Mouse (Mus musculus) ZHBTc4 (cell line): Measurements from ENCODE around the gene Olfr1020.

Experiments
- DNase-seq: peaks from one replicate; pipeline ENCODE4 v3.0.0-alpha.2; 2011; ENCODE audit warnings: low read depth, low spot score

Olfr1020 gene

DNA sequence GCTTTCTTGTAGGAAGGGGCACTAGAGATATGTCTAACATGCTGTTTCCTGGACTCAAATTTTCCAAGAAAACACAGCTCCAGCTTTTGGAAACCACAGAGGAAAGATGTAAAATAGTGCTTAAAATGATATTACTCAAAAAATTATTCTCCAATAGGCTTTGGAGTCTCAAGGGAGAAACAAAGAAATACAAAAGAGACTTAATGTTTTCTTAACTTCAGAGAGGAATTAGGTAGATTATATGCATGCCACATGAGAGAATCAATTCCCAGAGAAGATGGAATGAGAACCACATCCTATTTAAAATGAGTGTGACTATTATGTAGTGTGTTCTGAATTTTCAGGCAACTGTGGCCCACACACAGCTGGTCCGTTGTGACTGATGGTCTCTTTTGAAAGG is at the start of gene Olfr1020:
Gene Olfr1020 (plus strand): TSS at position 301 of the 400 bp plus-strand sequence.
- DNase-seq, result no peak

DNA sequence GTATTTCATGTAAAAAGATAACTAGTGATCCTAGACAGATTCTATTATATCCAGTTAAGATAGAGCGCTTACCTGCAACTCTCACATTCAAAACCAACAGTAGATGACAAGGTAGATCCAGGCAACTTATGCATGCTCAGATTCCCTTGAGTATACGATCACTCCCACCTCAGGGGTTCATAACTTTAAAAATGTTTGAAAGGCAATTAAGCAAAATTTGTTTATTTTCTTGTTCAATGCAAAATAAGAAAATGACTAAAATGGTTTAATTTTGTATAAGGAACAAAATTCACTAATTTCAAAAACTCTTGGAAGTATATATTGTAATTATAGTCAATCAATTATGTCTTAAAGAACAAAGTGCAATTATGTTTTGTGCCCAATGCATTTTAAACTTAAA is 44.4 kb upstream of the Olfr1020 start, which contains the start of gene Olfr1016:
Gene Olfr1016 (minus strand): TSS at position 101 of the 400 bp plus-strand sequence.
- DNase-seq, result no peak

GRCm38 (mm10) chr2:85804501-85804900 is 42.3 kb upstream of the Olfr1020 start:
- no peak for DNase-seq

- DNase-seq, result no peak
Observed at GRCm38 (mm10) chr2:85818179-85818578, 28.7 kb upstream of the Olfr1020 start, which contains the start of gene Olfr1018. Olfr1018 (plus strand) TSS chr2:85818479.

DNA sequence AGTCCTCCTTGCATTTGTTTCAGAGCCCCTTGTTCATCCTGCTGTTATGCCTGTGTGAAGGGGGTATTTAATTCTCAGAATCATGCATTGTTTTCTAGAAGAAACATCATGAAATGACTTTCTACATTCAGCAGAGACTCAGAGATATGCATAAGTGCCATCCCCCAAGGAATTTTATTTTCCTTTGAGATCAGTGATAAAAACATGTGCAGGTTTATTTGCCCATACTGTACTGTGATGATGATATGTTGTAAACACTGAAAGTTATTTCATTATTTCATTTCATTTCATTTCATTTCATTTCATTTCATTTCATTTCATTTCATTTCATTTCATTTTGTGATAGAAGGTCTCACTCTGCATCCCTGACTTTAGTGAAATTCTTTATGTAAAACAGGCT is 1.4 kb upstream of the Olfr1020 start, which contains the start of gene Olfr1019:
Gene Olfr1019 (minus strand): TSS at position 101 of the 400 bp plus-strand sequence.
- DNase-seq, result no peak

DNA sequence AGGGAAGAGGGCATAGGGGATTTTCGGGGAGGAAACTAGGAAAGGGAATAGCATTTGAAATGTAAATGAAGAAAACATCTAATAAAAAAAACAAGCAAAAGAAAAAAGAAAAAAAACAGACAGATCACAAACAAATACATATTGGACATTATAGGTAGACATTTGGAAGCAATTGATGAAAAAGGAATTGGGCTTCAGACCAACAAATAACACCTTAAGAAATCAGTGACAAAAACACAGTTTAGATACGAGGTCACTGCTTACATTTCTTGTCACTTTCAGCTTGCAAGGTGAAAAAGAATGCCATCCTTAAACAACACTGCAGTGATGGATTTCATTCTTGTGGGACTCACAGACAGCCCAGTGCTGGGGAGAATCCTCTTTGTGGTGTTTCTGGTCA is 21.5 kb downstream of the Olfr1020 start, which contains the start of gene Olfr1022:
Gene Olfr1022 (plus strand): TSS at position 301 of the 400 bp plus-strand sequence.
- DNase-seq, result no peak

DNA sequence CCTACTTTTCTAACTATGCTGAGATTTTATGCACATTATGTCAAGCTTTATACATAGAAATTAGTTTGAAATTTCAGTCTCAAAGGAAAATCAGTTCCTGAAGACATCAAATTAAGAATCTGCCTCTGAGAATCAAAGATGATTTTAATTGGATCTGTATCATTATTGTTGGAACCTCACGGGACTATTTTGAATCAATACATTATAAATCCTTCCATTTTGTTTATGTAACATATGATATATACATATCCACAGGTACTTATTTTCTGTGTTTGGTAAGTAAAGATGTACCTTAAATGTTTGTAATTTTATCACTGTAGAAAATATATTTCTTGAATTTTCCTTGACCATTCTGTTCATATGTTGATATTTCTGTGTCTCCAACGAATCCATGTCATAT is 38.5 kb downstream of the Olfr1020 start, which contains the start of gene Olfr1023:
Gene Olfr1023 (plus strand): TSS at position 301 of the 400 bp plus-strand sequence.
- DNase-seq, result no peak
